Mouse (Mus musculus) midbrain, postnatal 0 days (tissue): ENCODE results near the gene Rreb1. TPM values are rescaled to one million over a fixed set of nuclear protein-coding genes. Genes with fewer than 3 reads are reported as not detected.

ENCODE experiments used
- ATAC-seq: fragments of 200-750 bp; cut with Nextera tagmentation; 2 replicates; pipeline ENCODE4 v1.8.0; 2017; ENCODE audit warnings: moderate number of reproducible peaks, mild to moderate bottlenecking, moderate TSS enrichment, moderate library complexity; ENCODE audit not compliant: low FRiP score
- DNase-seq: peaks from one replicate; pipeline ENCODE4 v3.0.0-alpha.2; 2015; ENCODE audit warnings: low spot score
- H3K27ac ChIP-seq: fragments of 300-500 bp; sonication (generic); 2 replicates; pipeline ENCODE4 v1.5.1; 2014; ENCODE audit warnings: low read depth, mild to moderate bottlenecking, low read length, mixed read lengths
- H3K27me3 ChIP-seq: fragments of 300-500 bp; sonication (generic); 2 replicates; pipeline ENCODE4 v1.6.1; 2014; ENCODE audit warnings: low read length, control low read depth, mixed read lengths; ENCODE audit not compliant: insufficient read depth
- H3K36me3 ChIP-seq: fragments of 300-500 bp; sonication (generic); 2 replicates; pipeline ENCODE4 v1.6.1; 2014; ENCODE audit warnings: low read length, control low read depth, mixed read lengths; ENCODE audit not compliant: insufficient read depth
- H3K4me1 ChIP-seq: fragments of 300-500 bp; sonication (generic); 2 replicates; pipeline ENCODE4 v1.6.1; 2014; ENCODE audit warnings: mild to moderate bottlenecking, control low read depth, antibody characterized with exemption, low read length, mixed read lengths; ENCODE audit not compliant: insufficient read depth
- H3K4me2 ChIP-seq: fragments of 300-500 bp; sonication (generic); 2 replicates; pipeline ENCODE4 v1.6.1; 2014; ENCODE audit warnings: low read depth, mild to moderate bottlenecking, low read length, mixed read lengths; ENCODE audit not compliant: poor library complexity, severe bottlenecking
- H3K4me3 ChIP-seq: fragments of 300-500 bp; sonication (generic); 2 replicates; pipeline ENCODE4 v1.5.1; 2014; ENCODE audit warnings: low read depth, mild to moderate bottlenecking, low read length, moderate library complexity
- H3K9ac ChIP-seq: fragments of 300-500 bp; sonication (generic); replicated peaks from 2 replicates; pipeline ENCODE4 v1.6.1; 2014; ENCODE audit warnings: mild to moderate bottlenecking, low read length, moderate library complexity, mixed read lengths; ENCODE audit not compliant: poor library complexity, severe bottlenecking
- H3K9me3 ChIP-seq: fragments of 300-500 bp; sonication (generic); 2 replicates; pipeline ENCODE4 v1.6.1; 2016; ENCODE audit warnings: low read length, control low read depth
- CTCF ChIP-seq: IDR thresholded peaks from 2 replicates; pipeline ENCODE4 v1.5.1; 2016; ENCODE audit warnings: antibody characterized with exemption, mild to moderate bottlenecking
- WGBS: fragments of 180-500 bp; shearing (Covaris S2); extraction: QIAGEN DNeasy Blood & Tissue Kit; methylation state at CpG from one replicate; pipeline ENCODE4 v1.1.7; 2014; 5-methylcytosine and 5-hydroxymethylcytosine counted together
- polyA plus RNA-seq: library from polyadenylated mRNA; unstranded; fragments of >200 nt; fragmentation: Nextera tagmentation; extraction: Ambion mirVana; gene quantifications from 2 replicates; pipeline ENCODE4 v1.2.1, GENCODE M21; 2015
- total RNA-seq: library from RNA; depleted of rRNA; stranded (reverse); fragments of >200 nt; gene quantifications from 2 replicates; pipeline ENCODE4 v1.2.3, GENCODE M21; 2014

Gene Rreb1
- total and polyA plus RNA-seq, 2 experiments from 2014 or later, result 2.0 to 4.3 TPM

DNA sequence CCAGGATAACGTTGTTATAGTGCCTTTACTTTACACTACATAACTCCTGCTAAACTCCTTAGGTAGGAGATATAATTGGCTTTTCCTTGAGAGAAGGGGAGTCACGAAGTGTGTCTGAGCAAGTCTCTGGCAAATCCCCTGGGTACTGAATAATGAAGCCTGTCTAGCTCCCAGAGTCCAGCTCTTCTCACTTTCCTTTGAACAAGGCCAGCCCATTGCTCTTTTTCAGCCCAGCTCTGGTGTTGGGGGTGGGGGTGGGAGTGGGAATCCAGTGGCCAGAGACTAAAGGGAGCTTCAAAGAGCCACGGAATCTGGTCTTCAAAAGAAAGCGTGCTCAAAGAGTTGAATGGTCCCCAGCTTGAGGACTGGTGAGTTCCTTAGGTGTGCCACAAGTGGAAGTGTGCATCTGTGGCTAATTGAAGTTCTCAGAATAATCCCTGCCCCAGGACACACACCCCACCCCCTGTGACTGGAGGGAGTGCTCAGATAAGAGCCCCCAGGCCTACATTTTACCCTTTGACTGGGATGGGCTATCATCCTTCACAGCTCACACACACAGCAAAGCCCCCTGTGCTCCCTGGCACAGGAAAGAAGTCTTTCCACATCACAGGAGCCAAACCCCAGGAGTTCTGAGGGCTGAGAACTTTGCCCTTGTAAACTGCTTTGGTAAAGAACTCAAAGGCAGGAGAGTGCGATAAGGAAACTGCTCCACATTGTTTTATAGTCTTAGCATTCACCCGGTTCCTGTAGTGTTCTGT, 24.2 kb downstream of the Rreb1 start:
- 12% methylated on average over 6 of the region's 6 CpGs for WGBS
- H3K9me3 ChIP-seq, result no peaks in the 10 kb centered on the region
- TF ChIP-seq CTCF, result no peak
- no peaks in the 10 kb centered on the region for H3K36me3 ChIP-seq
- H3K4me1 ChIP-seq, result no peaks in the 10 kb centered on the region
- DNase-seq (peak; percentile 39), ATAC-seq (no peak)
- no peak overlapping the region for H3K9ac ChIP-seq
- no peak overlapping the region for H3K27ac ChIP-seq
- H3K4me2 ChIP-seq, result no peak overlapping the region
- no peaks in the 10 kb centered on the region for H3K27me3 ChIP-seq
- no peak overlapping the region for H3K4me3 ChIP-seq

DNA sequence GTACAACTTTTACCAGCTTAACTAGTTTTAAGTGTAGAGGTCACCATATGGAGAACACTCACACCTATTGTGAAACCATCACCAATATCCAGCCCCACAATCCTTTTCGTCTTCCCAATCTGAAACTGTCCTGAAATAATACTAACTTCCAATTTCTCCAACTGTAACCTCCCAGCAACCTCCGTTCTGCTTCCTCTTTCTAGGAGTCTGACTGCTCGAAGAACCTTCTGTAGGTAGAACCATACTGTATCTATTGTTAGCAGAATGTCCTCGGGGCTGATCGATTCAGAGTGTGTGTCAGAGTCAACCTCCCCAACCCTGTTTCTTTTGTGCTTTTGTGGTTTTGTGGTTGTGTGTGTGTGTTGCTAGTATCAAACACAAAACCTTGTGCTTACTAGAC, 25.0 kb downstream of the Rreb1 start:
- no peak for DNase-seq
- Histone ChIP-seq H3K9ac (no peak overlapping the region), H3K27me3 (no peaks in the 10 kb centered on the region), H3K4me1 (no peaks in the 10 kb centered on the region), H3K27ac (no peak overlapping the region), H3K4me3 (no peak overlapping the region), H3K36me3 (no peaks in the 10 kb centered on the region), H3K9me3 (no peaks in the 10 kb centered on the region), H3K4me2 (no peak overlapping the region)
- no peak for TF ChIP-seq CTCF
- ATAC-seq, result no peak
- WGBS, result 89% methylated on average over 5 of the region's 5 CpGs

DNA sequence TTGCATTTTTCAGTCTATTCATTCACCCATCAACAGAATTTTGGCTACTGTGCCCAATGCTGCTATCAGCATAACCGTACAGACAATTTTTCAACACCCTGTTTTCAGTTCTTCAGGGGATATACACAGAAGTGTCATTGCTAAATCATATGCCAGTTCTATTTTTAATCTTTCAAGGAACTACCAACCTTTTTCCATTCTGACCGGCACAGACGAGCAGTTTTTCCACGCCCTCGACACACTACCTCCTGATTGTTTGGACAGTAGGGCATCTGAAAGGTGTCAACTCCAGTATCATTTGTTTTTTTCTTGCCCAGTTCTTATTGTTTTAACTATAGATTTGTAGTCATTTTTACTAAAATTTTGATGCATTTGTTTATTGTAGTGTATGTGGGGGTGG, 25.8 kb downstream of the Rreb1 start:
- Histone ChIP-seq H3K9ac (no peak overlapping the region), H3K27me3 (no peaks in the 10 kb centered on the region), H3K4me1 (no peaks in the 10 kb centered on the region), H3K9me3 (no peaks in the 10 kb centered on the region), H3K4me3 (no peak overlapping the region), H3K27ac (no peak overlapping the region), H3K36me3 (no peaks in the 10 kb centered on the region), H3K4me2 (no peak overlapping the region)
- no peak for DNase-seq
- no peak for ATAC-seq
- 92% methylated on average over 5 of the region's 5 CpGs for WGBS
- no peak for TF ChIP-seq CTCF

DNA sequence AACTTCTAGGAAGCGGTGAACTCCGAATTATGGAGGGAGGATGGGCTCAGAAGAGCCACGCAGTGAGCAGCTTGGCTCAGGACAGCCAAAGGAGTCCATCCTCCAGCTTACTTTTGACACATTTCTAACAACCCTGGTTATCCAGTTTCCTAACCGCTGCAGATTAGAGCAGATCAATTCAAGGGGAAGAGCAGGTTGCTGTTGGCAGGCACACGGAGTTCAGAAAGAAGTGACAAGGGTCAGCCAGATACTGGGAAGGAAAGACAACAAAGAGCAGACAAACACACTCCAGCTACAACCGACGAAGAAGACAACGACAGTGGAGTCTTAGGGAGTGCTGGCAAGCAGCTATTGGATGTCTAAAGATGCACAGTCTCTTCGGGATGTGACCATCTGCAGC, 36.8 kb downstream of the Rreb1 start:
- Histone ChIP-seq H3K27me3 (no peaks in the 10 kb centered on the region), H3K27ac (no peak overlapping the region), H3K36me3 (no peaks in the 10 kb centered on the region), H3K4me3 (no peak overlapping the region), H3K9me3 (no peaks in the 10 kb centered on the region), H3K4me1 (no peaks in the 10 kb centered on the region), H3K4me2 (no peak overlapping the region), H3K9ac (no peak overlapping the region)
- DNase-seq, result no peak
- no peak for TF ChIP-seq CTCF
- ATAC-seq, result no peak
- 68% methylated on average over 9 of the region's 9 CpGs for WGBS

DNA sequence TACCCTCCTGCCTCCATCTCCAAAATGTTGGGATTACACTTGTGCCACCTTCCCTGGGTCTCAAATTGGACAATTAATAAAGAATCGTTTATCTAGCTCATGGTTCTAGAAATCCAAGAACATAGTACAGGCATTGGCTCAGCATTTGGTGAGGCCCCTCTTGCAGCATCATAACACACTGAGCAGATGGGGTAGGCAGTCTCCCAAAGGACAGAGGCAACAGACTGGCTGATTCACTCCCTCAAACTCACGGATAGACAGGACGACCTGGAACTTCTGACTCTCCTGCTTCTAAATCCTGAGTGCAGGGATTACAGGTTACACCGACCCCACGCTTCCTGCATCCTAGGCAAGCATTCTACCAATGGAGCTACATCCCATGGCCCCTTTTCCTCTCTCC, 38.5 kb downstream of the Rreb1 start:
- Histone ChIP-seq H3K27ac (no peak overlapping the region), H3K27me3 (no peaks in the 10 kb centered on the region), H3K4me1 (no peaks in the 10 kb centered on the region), H3K9ac (no peak overlapping the region), H3K36me3 (no peaks in the 10 kb centered on the region), H3K9me3 (no peaks in the 10 kb centered on the region), H3K4me3 (no peak overlapping the region), H3K4me2 (no peak overlapping the region)
- DNase-seq (no peak), ATAC-seq (no peak)
- WGBS, result 84% methylated on average over 5 of the region's 5 CpGs
- TF ChIP-seq CTCF, result no peak

DNA sequence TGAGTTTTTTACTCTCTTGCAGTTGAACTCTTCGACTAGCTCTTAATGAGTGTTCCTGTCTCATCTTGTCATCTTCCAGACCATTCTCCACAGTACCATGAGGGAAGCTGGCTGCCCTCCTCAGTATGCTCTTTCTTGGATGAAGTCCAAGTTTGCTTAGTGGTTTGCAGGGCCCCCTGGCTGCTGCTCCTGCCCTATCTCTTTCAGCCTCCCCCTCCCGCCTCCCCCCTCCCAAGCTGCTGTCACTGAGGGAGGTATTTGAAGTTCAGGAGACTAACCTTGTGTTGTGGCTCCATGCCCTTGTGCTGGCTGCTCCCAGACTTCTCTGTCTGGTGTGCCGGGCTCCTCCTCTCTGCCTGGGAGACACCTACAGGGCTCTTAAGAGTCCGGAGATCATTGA, 43.2 kb downstream of the Rreb1 start:
- H3K27ac ChIP-seq, result no peak overlapping the region
- DNase-seq (peak; percentile 72), ATAC-seq (no peak)
- H3K27me3 ChIP-seq, result peaks cover 16% of the 10 kb centered on the region
- H3K9ac ChIP-seq, result no peak overlapping the region
- no peaks in the 10 kb centered on the region for H3K4me1 ChIP-seq
- H3K36me3 ChIP-seq, result no peaks in the 10 kb centered on the region
- 51% methylated on average over 4 of the region's 4 CpGs for WGBS
- no peak overlapping the region for H3K4me2 ChIP-seq
- no peak overlapping the region for H3K4me3 ChIP-seq
- H3K9me3 ChIP-seq, result no peaks in the 10 kb centered on the region
- TF ChIP-seq CTCF, result peak; percentile 28
